Mouse (Mus musculus) forebrain, embryonic 13.5 days (tissue): ENCODE results near the gene Plaur. TPM values are rescaled to one million over a fixed set of nuclear protein-coding genes. Genes with fewer than 3 reads are reported as not detected.
"Not testable (repeated sequence)": the region's sequence is repeated elsewhere in the genome, so short reads cannot be mapped to it uniquely, and the experiment has no call there.

Experiments used
- ATAC-seq: fragments of 200-750 bp; cut with Nextera tagmentation; 2 replicates; pipeline ENCODE4 v1.8.0; 2017
- H3K27ac ChIP-seq: fragments of 300-500 bp; sonication (generic); 2 replicates; pipeline ENCODE4 v1.5.1; 2015; ENCODE audit warnings: inconsistent platforms, mild to moderate bottlenecking, moderate library complexity
- H3K27me3 ChIP-seq: fragments of 300-500 bp; sonication (generic); 2 replicates; pipeline ENCODE4 v1.6.1; 2015; ENCODE audit warnings: mild to moderate bottlenecking, inconsistent platforms
- H3K36me3 ChIP-seq: fragments of 300-500 bp; sonication (generic); 2 replicates; pipeline ENCODE4 v1.6.1; 2015; ENCODE audit warnings: mild to moderate bottlenecking, inconsistent platforms; ENCODE audit not compliant: poor library complexity, severe bottlenecking
- H3K4me1 ChIP-seq: fragments of 300-500 bp; sonication (generic); 2 replicates; pipeline ENCODE4 v1.6.1; 2015; ENCODE audit warnings: inconsistent platforms
- H3K4me2 ChIP-seq: fragments of 300-500 bp; sonication (generic); 2 replicates; pipeline ENCODE4 v1.6.1; 2015; ENCODE audit warnings: inconsistent platforms, mild to moderate bottlenecking, moderate library complexity
- H3K4me3 ChIP-seq: fragments of 300-500 bp; sonication (generic); 2 replicates; pipeline ENCODE4 v1.5.1; 2015; ENCODE audit warnings: mild to moderate bottlenecking, inconsistent platforms
- H3K9ac ChIP-seq: fragments of 300-500 bp; sonication (generic); 2 replicates; pipeline ENCODE4 v1.6.1; 2015; ENCODE audit warnings: mild to moderate bottlenecking, inconsistent platforms
- H3K9me3 ChIP-seq: fragments of 300-500 bp; sonication (generic); replicated peaks from 2 replicates; pipeline ENCODE4 v1.6.1; 2016; ENCODE audit warnings: inconsistent platforms
- WGBS: fragments of 180-500 bp; shearing (Covaris S2); methylation state at CpG from one replicate; pipeline ENCODE4 v1.1.7; 2015; 5-methylcytosine and 5-hydroxymethylcytosine counted together
- polyA plus RNA-seq: library from polyadenylated mRNA; unstranded; fragments of >200 nt; fragmentation: Nextera tagmentation; extraction: Ambion mirVana; gene quantifications from 2 replicates; pipeline ENCODE4 v1.2.1, GENCODE M21; 2015

The Plaur gene
- polyA plus RNA-seq, 1 experiment from 2014 or later: 1.3 TPM

DNA sequence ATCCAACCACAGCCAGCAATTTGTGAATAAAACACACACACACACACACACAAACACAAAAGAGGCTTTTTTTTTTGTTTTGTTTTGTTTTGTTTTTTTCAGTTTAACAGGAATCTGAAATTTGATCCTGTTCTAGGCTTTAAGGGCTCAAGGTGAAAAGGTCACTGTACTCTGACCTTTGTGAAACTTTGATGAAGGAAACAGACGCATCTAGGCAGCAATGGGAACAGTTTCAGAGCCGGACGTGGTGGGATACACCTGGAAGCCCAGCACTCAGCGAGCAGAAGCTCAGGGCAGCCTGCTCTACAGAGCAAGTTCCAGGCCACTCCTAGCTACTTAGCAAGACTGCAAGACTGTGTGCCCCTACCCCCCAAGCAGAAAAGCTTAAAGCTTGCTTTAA is 42.6 kb downstream of the Plaur start:
- WGBS: 25% methylated on average over 4 of the region's 4 CpGs
- peaks cover 50% of the 10 kb centered on the region for H3K4me1 ChIP-seq
- H3K4me3 ChIP-seq: no peak overlapping the region
- peaks cover 39% of the 10 kb centered on the region for H3K36me3 ChIP-seq
- no peaks in the 10 kb centered on the region for H3K27me3 ChIP-seq
- H3K9ac ChIP-seq: peak overlapping the region; percentile 91; the same call in 1 of the 2 replicates
- ATAC-seq: no peak
- no peaks in the 10 kb centered on the region for H3K9me3 ChIP-seq
- peak overlapping the region; percentile 81; the same call in 1 of the 2 replicates for H3K4me2 ChIP-seq
- peak overlapping the region; percentile 100 for H3K27ac ChIP-seq

DNA sequence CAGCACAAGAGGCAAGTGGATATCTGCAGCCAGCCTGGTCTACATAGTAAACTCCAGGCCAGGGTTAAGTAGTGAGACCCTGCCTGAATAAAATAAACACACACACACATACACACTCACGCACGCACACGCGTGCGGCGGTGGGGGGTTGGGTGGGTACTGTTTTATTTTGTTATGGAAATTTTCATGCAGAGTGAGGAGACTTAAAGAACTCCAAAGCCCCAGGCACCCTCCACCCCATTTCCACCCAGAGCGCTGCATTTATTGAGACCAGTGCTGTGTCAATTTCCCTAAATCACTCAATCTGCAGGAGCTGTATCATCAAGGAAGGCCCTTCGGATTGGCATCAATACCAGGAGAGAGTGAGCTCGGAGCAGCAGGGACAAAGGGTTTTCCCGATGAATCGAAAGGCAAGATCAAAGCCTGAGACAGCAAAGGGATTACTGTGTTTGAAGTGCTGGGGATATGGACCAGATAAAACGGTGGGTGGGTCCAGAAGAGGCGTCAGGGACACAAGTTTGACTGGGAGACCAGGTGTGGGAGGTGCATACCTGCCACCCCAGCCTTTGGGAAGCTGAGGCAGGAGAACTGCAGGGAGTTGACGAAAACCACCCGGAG is 43.3 kb downstream of the Plaur start:
- peaks cover 57% of the 10 kb centered on the region for H3K4me1 ChIP-seq
- WGBS: 11% methylated on average over 15 of the region's 15 CpGs

DNA sequence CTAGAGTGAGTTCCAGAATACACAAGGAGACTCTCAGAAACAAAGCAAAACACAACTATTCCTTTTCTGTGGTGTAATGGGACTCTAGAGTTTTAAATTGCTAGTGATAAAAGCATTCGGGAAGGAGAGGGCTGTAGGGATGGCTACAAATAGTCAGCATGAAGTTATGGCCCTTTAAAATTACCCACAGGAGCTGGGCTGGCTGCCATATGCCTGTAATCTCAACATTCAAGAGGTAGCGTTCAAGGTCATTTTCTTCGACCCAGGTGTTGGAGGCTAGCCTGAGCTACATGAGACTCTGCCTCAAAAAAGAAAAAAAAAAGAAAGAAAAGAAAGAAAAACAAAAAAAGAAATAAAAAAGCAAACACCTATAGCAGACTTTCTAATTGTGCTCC is 43.8 kb downstream of the Plaur start:
- Histone ChIP-seq H3K4me3 (peak overlapping the region; percentile 57), H3K27me3 (no peaks in the 10 kb centered on the region), H3K4me1 (peaks cover 59% of the 10 kb centered on the region), H3K36me3 (peaks cover 35% of the 10 kb centered on the region), H3K4me2 (peak overlapping the region; percentile 81), H3K9me3 (no peaks in the 10 kb centered on the region), H3K9ac (peak overlapping the region; percentile 91), H3K27ac (peak overlapping the region; percentile 100)
- ATAC-seq: no peak
- WGBS: 7% methylated on average over 3 of the region's 3 CpGs

More for the DNA sequence above, 43.3 kb downstream of the Plaur start:
- peak overlapping the region; percentile 57 for H3K4me3 ChIP-seq
- H3K4me2 ChIP-seq: peak overlapping the region; percentile 81
- peak overlapping the region; percentile 91 for H3K9ac ChIP-seq
- peaks cover 35% of the 10 kb centered on the region for H3K36me3 ChIP-seq
- no peak for ATAC-seq
- H3K9me3 ChIP-seq: no peaks in the 10 kb centered on the region
- H3K27me3 ChIP-seq: no peaks in the 10 kb centered on the region
- H3K27ac ChIP-seq: peak overlapping the region; percentile 100

DNA sequence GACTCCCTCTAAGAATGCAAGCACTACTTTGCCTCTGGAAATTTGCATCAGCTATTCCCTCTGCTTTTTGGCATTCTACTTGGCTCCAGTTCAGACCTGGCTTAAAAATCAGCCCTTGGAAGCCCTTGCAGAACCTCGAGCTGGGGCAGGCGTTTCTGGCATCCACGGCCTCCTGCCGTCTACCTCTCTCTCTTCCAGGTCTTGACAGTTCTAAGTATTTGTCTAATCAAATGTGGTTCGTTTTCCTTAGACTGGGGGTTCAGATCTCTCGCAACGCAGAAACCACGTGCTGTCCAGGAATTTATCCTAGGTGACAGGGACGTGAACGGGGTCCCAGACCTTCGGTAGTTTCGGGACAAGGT is 44.2 kb downstream of the Plaur start:
- no peak for ATAC-seq
- Histone ChIP-seq H3K27ac (peak overlapping the region; percentile 100), H3K36me3 (peaks cover 35% of the 10 kb centered on the region), H3K9ac (peak overlapping the region; percentile 91), H3K4me2 (peak overlapping the region; percentile 81), H3K4me1 (peaks cover 59% of the 10 kb centered on the region), H3K4me3 (peak overlapping the region; percentile 57), H3K9me3 (no peaks in the 10 kb centered on the region), H3K27me3 (no peaks in the 10 kb centered on the region)
- WGBS: 0% methylated on average over 12 of the region's 12 CpGs

DNA sequence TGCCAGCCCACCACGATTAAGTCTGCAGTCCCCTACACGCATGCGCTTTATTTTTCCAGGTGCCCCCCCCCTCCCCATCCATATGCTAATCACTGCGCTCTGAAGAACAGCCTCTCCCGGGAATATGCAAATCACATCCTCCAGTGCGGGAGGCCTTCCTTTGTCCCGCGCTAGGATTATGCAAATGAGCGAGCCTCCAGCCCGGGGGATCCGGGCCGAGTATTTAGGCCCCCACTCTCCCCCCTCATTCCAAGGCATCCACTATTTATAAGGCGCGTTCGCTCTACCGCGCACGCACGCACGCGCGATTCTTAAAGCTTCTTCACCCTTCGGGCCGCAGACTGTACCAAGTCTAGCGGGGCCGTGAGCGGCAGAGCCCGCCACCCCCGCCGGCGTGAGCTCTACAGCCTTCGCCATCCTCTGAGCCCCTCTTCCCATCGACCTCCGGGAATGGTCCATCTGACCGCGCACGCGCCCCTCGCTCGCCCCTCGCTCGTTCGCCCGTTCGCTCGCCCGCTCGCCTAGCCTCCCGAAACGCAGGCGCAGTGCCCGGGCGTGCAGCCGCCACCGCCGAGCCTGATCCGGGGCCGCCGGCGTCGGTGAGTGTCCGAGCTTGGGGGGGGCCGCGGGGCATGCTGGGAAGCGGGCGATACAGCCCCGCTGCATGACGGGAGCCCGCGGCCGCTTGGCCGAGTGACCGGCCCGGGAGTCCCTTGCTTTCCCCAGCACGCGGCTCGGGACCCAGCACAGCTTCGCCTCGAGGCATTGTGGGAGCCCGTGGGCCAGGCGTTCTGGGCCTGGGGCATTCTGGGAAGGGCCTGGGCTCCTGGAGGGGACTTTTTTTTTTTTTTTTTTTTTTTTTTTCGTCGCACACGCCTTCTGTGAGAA is 44.8 kb downstream of the Plaur start, which contains the start of gene Zfp428:
Gene Zfp428, plus strand, starts transcription at position 169 of the 888 bp plus-strand sequence.
- Histone ChIP-seq H3K9ac (peak within 1 kb of the TSS; percentile 91), H3K4me3 (peak within 1 kb of the TSS; percentile 57), H3K27me3 (no peaks in the 10 kb centered on the region), H3K4me2 (peak within 1 kb of the TSS; percentile 81), H3K36me3 (peaks cover 35% of the 10 kb centered on the region), H3K4me1 (peaks cover 59% of the 10 kb centered on the region), H3K27ac (peak within 1 kb of the TSS; percentile 100), H3K9me3 (no peaks in the 10 kb centered on the region)
- ATAC-seq: peak; percentile 93
- under 1% methylated on average over 79 of the region's 84 CpGs for WGBS

DNA sequence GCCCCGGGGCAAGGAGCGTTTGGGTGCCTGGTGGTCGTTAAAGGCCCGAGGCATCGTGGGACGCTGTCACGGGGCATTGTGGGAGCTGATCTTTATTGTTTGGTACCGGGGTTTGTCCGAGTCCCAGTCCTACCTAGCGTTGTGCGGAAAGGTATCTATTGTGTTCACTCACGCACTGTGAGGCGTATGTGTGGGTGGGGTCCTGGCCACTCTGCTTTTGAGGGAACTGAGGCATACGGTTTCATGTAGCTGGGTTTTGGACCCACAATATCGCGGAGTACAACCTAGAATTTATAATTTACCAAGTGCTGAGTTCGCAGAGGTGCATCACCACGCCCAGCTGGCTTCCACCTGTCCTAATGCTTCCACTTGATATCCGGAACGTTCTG is 45.4 kb downstream of the Plaur start:
- peaks cover 34% of the 10 kb centered on the region for H3K36me3 ChIP-seq
- H3K9ac ChIP-seq: peak overlapping the region; percentile 91
- H3K27me3 ChIP-seq: no peaks in the 10 kb centered on the region
- no peaks in the 10 kb centered on the region for H3K9me3 ChIP-seq
- peak; percentile 7 for ATAC-seq
- H3K4me2 ChIP-seq: peak overlapping the region; percentile 81
- peaks cover 59% of the 10 kb centered on the region for H3K4me1 ChIP-seq
- WGBS: under 1% methylated on average over 20 of the region's 20 CpGs
- peak overlapping the region; percentile 100 for H3K27ac ChIP-seq
- peak overlapping the region; percentile 57 for H3K4me3 ChIP-seq

DNA sequence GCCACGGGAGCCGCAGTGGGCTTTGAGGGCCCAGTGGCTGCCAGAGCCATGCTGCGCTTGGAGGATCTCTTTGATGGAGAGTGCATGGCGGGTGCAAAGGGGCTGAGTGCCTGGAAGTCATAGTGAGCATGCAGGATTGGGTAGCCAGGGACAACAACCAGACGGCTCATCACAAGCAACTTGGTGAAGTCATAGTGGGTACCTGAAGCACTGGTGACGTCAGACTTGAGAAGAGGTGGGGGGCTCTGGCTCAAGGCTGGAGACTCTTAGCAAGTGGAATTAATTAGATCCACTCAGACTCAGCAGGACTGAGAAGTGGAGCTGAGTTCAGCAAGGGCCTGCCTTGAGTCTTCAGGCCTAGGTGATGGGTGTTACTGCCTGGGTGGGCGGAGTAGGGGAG is 50.1 kb downstream of the Plaur start, which contains the start of gene AC161166.1:
Gene AC161166.1, minus strand, starts transcription at position 101 of the 400 bp plus-strand sequence.
- no peaks in the 10 kb centered on the region for H3K9me3 ChIP-seq
- ATAC-seq: no peak
- no peaks in the 10 kb centered on the region for H3K27me3 ChIP-seq
- WGBS: 90% methylated on average over 7 of the region's 7 CpGs
- peaks cover 65% of the 10 kb centered on the region for H3K36me3 ChIP-seq
- no peak within 1 kb of the TSS for H3K9ac ChIP-seq
- H3K4me2 ChIP-seq: no peak within 1 kb of the TSS
- H3K4me3 ChIP-seq: no peak within 1 kb of the TSS
- no peak within 1 kb of the TSS for H3K27ac ChIP-seq
- peaks cover 26% of the 10 kb centered on the region for H3K4me1 ChIP-seq

DNA sequence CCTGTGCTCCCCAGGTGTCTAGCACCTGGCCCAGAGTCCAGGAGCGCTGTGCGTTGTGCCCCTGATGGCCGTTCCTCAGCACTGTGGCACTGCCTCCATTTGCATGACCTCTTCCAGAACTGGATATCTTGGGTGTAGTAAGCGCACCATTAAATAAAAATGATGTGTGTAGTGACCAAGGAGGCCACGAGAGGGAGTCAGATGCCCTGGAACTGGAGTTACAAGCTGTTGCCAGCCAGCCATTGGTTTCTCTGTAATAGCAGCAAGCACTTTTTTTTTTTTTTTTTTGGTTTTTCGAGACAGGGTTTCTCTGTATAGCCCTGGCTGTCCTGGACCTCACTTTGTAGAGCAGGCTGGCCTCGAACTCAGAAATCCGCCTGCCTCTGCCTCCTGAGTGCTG is 54.0 kb downstream of the Plaur start:
- not testable (repeated sequence) for H3K4me2 ChIP-seq, H3K4me1 ChIP-seq, H3K9me3 ChIP-seq, H3K27me3 ChIP-seq, H3K27ac ChIP-seq, H3K4me3 ChIP-seq, H3K9ac ChIP-seq, ATAC-seq
- peaks cover 69% of the 10 kb centered on the region for H3K36me3 ChIP-seq
- WGBS: 69% methylated on average over 8 of the region's 8 CpGs

DNA sequence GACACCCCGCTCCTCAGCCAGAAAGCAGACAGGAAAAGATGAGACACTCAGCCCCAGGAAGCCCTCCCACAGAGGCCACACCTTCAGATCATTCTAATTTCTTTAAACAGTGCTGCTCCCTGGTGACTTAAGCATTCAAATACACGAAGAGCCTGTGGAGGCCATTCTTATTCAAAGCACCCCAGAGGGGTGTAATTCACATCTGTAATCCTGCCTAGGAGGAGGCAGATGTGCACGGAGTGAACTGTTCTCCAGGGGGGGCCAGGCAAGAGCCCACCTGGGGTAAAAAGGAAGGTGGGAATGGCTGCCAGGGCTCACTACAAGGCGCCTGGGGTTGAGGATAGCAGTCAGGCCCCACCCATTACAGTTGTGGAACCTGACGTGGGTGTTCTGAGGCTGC is 54.8 kb downstream of the Plaur start:
- ATAC-seq: no peak
- H3K9me3 ChIP-seq: no peaks in the 10 kb centered on the region; the same call in 1 of the 2 replicates
- no peak overlapping the region for H3K4me3 ChIP-seq
- WGBS: 46% methylated on average over 5 of the region's 5 CpGs
- no peaks in the 10 kb centered on the region for H3K27me3 ChIP-seq
- H3K36me3 ChIP-seq: peaks cover 61% of the 10 kb centered on the region
- H3K4me2 ChIP-seq: no peak overlapping the region
- no peak overlapping the region for H3K9ac ChIP-seq
- H3K27ac ChIP-seq: peak overlapping the region; percentile 31
- no peaks in the 10 kb centered on the region for H3K4me1 ChIP-seq

DNA sequence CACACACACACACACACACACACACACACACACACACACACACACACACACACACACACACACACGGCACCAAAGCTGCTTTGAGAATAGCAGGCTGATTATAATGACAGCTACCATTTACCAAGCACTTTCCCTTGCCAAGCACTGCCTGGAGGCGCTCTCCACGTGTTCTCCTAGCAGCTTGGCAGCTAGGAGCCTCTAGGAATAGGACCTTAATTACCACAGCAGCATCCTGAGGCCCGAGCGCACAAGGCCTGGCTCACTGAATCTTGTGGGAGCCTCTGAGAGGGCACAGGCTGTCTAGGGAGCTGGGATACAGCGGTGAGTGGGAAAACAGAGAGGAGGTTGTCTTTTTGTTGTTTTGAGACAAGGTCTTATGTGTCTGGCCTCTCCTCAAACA is 55.4 kb downstream of the Plaur start:
- WGBS: 39% methylated on average over 6 of the region's 6 CpGs
- peak; percentile 52; the same call in 1 of the 2 replicates for ATAC-seq
- Histone ChIP-seq H3K9me3 (no peaks in the 10 kb centered on the region; the same call in 1 of the 2 replicates), H3K27me3 (no peaks in the 10 kb centered on the region), H3K27ac (peak overlapping the region; percentile 63), H3K4me3 (no peak overlapping the region), H3K9ac (no peak overlapping the region), H3K36me3 (peaks cover 56% of the 10 kb centered on the region), H3K4me2 (no peak overlapping the region), H3K4me1 (no peaks in the 10 kb centered on the region)

DNA sequence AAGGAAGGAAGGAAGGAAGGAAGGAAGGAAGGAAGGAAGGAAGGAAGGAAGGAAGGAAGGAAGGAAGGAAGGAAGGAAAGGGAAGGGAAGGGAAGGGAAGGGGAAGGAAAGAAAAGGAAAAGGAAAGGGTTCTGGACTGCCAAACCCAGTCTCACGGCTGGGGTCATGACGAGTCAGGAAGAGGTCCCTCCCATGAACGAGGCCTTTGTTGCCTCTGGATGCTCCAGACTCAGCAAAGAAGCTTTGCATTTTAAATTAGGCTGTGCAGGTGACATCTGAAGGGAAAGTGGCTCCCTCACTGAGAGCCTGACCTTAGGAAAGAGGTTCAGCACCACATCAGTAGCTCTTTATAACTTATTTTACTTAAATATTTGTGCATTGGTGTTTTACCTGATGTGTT is 56.8 kb downstream of the Plaur start:
- Histone ChIP-seq H3K9ac (no peak overlapping the region), H3K9me3 (no peaks in the 10 kb centered on the region; the same call in 1 of the 2 replicates)
- 20% methylated on average over 3 of the region's 3 CpGs for WGBS

DNA sequence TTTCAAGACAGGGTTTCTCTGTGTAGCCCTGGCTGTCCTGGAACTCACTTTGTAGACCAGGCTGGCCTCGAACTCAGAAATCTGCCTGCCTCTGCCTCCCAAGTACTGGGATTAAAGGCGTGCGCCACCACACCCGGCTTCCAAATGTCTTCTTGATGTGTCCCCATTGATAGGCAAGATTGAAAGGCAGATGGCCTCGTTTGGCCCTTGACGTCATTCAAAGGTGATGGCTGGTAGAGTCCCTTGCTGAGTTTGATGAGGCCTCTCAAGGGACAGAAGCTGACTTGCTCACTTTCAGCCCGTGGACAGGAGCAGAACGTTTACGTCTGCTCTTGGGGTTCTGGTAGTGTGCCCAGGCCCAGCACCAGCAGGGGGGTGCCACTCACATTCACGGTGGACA is 57.8 kb downstream of the Plaur start:
- H3K27ac ChIP-seq, H3K4me2 ChIP-seq, H3K27me3 ChIP-seq, H3K9me3 ChIP-seq, H3K4me3 ChIP-seq, H3K4me1 ChIP-seq, H3K9ac ChIP-seq, ATAC-seq: not testable (repeated sequence)
- peaks cover 36% of the 10 kb centered on the region for H3K36me3 ChIP-seq
- WGBS: 87% methylated on average over 10 of the region's 10 CpGs

More for the DNA sequence above, 56.8 kb downstream of the Plaur start:
- no peaks in the 10 kb centered on the region for H3K27me3 ChIP-seq
- no peak overlapping the region for H3K27ac ChIP-seq
- H3K4me1 ChIP-seq: no peaks in the 10 kb centered on the region
- no peak for ATAC-seq
- no peak overlapping the region for H3K4me3 ChIP-seq
- no peak overlapping the region for H3K4me2 ChIP-seq
- H3K36me3 ChIP-seq: peaks cover 46% of the 10 kb centered on the region
